Mouse (Mus musculus) heart, postnatal 0 days (tissue): ENCODE measurements around the gene Rasal2.

Experiments
- CTCF ChIP-seq: IDR thresholded peaks from 2 replicates; pipeline ENCODE4 v1.5.1; 2016; ENCODE audit warnings: antibody characterized with exemption, control low read depth, low read depth
- EP300 ChIP-seq: IDR thresholded peaks from 2 replicates; pipeline ENCODE4 v1.6.1; 2016; ENCODE audit warnings: antibody characterized with exemption, low read depth

DNA sequence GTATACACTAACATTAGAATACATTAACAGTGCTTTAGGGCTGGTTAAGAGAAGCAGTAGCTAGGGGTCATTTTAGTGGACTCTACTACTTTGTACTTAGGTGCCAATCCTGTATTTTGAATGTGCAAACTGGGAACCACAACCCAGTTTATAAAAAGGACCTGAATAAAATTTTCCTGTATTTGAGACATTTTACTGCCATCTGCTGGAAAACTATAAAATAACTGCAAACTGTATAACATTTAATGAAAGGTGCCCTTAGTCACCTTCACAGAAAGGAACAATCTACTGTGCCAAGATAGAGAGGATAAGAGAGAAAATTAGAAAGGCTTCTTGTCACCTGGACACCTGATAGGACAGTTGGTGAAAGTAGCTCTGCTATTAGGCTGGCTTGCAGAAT is 131.6 kb downstream of the Rasal2 start:
- TF ChIP-seq CTCF (peak; percentile 29), EP300 (no peak)
